Mouse (Mus musculus) lung, postnatal 36 days (tissue): ENCODE measurements around the gene Gm10638.

ENCODE experiments used
- DNase-seq: peaks from one replicate; pipeline ENCODE4 v3.0.0; 2022; ENCODE audit warnings: mixed read lengths

The Gm10638 gene

GRCm38 (mm10) chr8:86745221-86745934, at the start of gene Gm10638, which contains the start of gene Siah1a:
Gene Gm10638 (plus strand): TSS chr8:86745699.
Gene Siah1a (minus strand): TSS chr8:86745934.
- DNase-seq = peak; percentile 76

DNA sequence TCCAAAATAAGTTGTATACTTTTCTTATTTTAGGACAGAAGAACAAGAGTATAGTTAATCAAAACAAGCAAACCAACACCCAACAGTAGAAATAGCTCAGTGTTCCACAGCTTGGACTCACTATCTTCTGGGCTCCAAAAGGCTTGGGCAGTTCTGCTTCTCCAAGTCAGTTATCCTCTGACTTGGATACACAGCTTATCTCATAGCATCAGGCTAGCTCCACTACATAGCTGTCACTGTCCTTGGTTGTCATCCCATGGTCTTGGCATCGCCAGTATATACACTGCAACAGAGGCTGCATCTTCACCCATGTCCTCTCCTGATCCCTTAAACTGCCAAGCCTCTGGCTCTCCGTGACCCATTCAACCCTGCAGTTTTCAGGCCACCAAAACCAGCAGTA, 49.8 kb upstream of the Gm10638 start:
- DNase-seq = no peak

- no peak for DNase-seq
Measured at GRCm38 (mm10) chr8:86698811-86699421, 46.6 kb upstream of the Gm10638 start.

- DNase-seq = no peak
Measured at GRCm38 (mm10) chr8:86699471-86699870, 46.0 kb upstream of the Gm10638 start.

DNA sequence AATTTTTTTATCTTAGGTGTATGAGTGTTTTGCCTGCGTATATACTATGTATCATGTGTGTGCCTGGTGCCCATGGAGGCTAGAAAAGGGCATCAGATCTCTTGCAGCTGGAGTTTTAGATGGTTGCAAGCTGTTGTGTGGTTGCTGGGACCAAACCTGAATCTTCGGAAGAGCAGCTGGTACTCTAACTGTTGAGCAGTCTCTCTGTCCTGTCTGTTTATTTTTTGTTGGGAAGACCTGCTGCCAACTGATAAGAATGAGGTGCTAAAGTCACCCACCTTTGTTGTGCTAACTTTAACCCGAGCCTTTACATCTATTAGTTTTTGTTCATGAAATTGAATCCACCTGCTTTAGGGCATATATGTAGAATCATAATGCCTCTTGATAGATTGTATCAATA, 43.0 kb upstream of the Gm10638 start:
- DNase-seq = no peak

DNA sequence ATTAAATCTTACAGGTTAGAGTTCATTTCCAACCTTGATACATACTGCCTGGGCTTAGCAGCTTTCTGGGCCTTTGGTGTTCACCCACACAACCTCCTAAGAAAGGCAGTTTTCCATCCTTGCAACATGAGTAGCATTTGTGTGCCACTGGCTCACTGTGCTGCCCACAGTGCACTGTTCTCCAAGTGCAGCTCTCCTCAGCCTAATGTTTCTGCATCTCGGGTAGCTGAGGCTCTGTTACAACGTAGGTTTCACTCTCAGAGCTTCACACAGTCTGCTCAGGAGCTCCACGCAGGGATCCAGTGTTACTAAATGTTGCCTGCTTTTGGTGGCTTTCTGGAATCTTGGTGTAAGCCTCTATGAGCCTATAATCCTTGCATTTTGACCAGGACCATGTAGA, 40.2 kb upstream of the Gm10638 start:
- DNase-seq = no peak

GRCm38 (mm10) chr8:86706756-86707155, 38.7 kb upstream of the Gm10638 start:
- DNase-seq = no peak

DNA sequence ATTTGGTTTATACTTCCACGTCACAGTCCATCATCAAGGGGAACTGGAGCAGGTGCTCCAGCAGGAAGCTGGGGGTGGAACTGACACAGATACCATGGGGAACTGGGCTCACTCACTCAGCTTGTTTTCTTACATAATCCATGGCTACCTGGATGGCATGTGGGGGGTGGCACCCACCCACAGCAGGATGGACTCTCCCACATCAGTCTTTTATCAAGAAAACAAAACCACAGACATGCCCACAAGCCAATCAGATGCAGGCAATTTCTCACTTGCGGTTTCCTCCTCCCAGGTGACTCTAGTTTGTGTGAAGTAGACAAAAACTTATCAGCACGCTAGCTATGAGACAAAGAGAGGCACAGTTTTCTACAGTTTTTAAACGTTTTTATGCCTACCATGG, 37.6 kb upstream of the Gm10638 start:
- DNase-seq = peak; percentile 28

DNA sequence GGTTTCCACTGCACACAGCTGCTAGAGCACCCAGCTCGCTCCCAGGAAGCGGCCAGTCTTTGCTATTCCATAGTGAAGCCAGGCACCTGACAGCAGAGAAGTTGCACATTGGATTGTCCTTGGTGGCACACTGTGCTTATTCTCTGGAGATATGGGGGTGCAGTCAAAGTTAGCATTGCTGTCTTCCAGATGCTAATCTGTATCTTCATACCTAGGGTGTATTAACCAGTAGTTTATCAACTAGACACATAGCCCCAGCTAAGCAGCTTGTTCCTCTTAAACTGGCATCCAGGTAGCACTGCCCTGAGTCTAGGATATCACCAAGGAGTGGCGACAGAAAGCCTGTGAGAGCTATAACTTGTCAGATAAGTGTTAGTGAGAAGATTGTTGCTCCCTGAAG, 32.9 kb upstream of the Gm10638 start:
- no peak for DNase-seq

DNA sequence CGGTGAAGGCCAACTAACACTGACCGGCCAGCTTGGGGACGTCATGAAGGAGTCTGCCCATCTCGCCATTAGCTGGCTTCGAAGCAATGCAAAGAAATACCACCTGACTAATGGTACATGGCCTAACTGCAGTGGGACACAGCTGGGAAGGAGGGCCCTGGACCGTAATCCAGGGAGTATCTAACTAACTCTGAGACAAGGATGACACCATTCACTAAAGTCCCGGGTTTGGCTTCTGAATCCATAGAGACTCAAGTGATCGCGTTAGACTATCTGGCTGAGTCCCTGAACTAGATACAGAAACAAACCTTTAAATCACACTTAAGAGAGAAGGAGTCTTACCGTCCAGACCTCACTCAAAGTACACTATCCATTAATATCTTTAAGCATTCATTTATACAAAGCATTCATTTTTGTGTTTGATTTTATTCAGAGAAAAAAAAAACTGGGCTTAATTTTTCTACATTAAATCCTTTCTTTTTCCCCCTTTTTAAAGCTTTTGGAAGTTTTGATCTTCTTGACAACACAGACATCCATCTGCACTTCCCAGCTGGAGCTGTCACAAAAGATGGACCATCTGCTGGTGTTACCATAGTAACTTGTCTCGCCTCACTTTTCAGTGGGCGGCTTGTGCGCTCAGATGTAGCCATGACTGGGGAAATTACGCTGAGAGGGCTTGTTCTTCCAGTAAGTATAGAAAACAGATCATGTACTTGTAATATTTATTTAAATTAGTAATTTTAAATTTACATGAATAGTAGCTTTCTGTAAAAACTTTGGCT, 31.9 kb upstream of the Gm10638 start:
- DNase-seq = peak; percentile 42

DNA sequence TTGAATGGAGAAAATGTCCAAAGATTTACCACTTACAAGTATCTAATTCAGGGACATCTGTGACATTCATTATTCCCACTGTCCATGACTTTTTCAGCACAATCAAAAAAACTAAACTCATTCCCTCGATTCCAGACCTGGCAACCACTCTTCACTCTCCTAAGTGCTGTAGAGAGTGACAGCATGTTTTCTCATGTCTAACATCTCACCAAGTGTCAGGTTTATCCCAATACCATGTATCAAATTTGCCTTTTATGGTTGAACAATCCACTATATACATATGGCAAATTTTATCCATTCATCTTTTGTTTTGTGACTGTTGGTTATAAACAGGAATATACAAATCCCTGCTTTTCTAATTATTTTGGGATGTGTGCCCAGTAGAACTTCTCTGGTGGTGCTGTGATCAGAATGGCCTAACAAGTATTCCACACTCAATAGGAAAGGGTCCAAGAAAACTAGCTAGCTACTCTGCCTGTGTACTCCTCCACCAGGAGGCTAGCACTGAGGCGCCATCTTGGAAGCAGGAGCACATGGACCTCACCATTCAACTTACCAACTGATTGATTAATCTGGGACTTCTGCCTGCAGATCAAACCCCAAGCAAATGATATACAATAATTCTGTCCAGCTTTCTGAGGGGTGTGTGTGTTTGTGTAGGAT, 27.0 kb upstream of the Gm10638 start:
- no peak for DNase-seq

GRCm38 (mm10) chr8:86719368-86719767, 26.1 kb upstream of the Gm10638 start:
- DNase-seq = no peak

DNA sequence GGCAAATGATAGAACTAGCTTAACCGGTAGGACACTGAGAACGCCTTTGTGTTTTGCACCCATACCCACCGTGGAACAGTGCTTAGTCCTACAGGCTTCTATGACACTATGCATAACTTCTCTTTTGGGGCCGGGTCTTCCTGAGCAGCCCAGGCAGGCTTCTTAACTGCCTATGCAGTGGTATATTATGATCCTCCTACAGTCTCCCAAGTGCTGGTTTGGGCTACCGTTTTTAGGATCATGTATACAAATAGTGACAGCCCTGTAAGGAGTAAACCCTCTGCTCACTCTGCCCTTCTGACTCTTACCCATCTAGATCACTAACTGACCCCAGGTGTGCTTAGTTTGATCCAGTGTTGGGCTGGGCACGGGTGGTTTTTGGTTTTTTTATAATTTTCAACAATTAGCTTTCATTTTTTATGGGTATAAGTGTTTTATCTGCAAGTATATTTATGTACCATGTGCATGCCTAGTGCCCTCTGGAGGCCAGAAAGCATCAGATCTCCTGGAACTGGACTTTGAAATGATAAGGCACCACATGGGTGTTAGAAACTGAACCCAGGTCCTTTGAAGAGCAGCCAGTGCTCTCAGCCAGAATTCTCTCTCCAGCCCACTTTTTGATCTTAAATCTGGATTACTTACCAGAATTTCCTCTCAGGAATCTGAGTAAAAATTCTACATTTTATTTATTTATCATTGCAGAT, 24.6 kb upstream of the Gm10638 start:
- DNase-seq = peak; percentile 54

- no peak for DNase-seq
Measured at GRCm38 (mm10) chr8:86721490-86721889, 24.0 kb upstream of the Gm10638 start.

DNA sequence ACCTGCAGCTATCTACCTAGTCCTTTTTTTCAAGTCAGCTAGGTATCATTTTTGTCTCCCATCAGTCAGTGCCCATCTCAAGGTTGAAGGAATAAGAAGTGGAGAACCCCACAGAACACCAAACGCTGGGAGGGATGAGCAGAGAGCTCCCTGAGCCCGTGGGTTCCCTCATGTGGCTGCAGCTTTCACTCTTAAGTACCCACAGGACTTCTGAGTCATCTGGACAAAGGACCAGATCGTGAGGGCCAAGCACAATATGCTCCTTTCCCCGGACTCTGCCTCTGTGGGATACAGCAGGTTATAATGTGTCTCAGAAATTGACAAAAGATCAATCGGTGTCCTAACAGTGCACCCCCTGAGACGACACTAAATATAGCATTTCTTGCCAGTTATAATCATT, 18.5 kb upstream of the Gm10638 start:
- DNase-seq = no peak

GRCm38 (mm10) chr8:86728224-86728950, 17.1 kb upstream of the Gm10638 start:
- peak; percentile 53 for DNase-seq

GRCm38 (mm10) chr8:86730303-86730702, 15.2 kb upstream of the Gm10638 start:
- DNase-seq = no peak

- DNase-seq = no peak
Measured at GRCm38 (mm10) chr8:86730860-86731259, 14.6 kb upstream of the Gm10638 start.

GRCm38 (mm10) chr8:86734171-86734570, 11.3 kb upstream of the Gm10638 start:
- no peak for DNase-seq

DNA sequence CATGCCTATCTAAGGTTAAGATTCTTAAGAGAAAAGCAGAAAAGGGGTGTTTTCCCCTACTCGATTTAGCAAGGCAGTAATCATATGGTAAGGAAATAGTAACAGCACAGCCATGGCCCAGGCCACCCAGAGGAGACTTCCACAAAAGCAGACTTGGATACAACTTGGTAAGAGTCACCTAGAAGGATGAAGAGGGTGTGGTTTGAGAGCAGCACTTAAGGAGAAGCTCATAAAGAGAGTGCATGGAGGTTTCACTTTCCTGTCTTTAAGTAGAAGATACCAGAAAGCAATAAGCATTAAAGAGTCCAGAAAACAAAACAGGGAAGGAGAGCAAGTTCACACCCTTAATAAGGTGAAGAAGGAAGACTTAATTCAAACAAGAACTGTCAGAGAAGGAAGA, 10.5 kb upstream of the Gm10638 start:
- DNase-seq = no peak

GRCm38 (mm10) chr8:86735446-86736111, 9.9 kb upstream of the Gm10638 start:
- DNase-seq = no peak
